Comparison of ENCODE assay signal across 24 mouse cellular contexts in the genomic region with DNA sequence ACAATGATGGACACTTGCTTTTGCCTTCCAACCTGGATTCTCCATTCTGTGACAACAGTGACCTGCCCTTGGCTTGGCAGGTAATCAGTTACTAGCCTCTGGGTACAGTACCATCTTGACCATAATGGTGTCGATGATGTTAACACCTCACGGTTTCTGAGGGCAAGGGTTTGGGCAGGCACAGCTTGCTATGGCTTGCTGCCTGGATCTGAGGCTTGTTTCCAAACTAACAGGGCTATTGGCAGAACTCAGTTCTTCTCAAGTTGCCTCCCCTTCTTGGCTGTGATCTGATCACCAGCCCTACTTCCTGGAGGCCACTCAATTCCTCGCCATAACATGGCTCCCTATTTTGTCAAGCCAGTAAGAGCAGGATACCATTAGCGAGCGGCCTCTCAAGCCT.
A peak's percentile ranks its signal among the peaks of the same experiment; 100 is the strongest.
DNase-seq lines count a peak whose midpoint lies in the region; ATAC-seq lines count a peak whose summit lies in the region.
"Had no signal": no experiment of that assay in that cellular context is flagged by ENCODE, and none has a peak within 500 bp of the region (broad histone marks: within the 10 kb centered on the region; RNA-seq: fewer than 3 reads in every experiment).

No protein-coding gene starts in this region.

- H3K27me3 ChIP-seq in forebrain, embryonic 16.5 days (replicated peaks; ENCODE audit: control insufficient read depth, insufficient read depth, low read length): no peaks in the 10 kb centered on the region
- H3K27me3 ChIP-seq: embryonic facial prominence, embryonic 12.5 days; forebrain, embryonic 12.5 days; heart, embryonic 15.5 days; hindbrain, embryonic 13.5 days had no signal

- peaks cover 6% of the 10 kb centered on the region for H3K4me1 ChIP-seq in forebrain, embryonic 16.5 days (replicated peaks; ENCODE audit: control insufficient read depth, insufficient read depth, low read length)
- H3K4me1 ChIP-seq: heart, embryonic 15.5 days; kidney, embryonic 15.5 days had no signal

- no peak overlapping the region for H3K4me3 ChIP-seq in forebrain, embryonic 16.5 days (replicated peaks; ENCODE audit: low read length)
- H3K4me3 ChIP-seq: embryonic facial prominence, embryonic 12.5 days; forebrain, embryonic 12.5 days; heart, embryonic 15.5 days; hindbrain, embryonic 13.5 days; kidney, embryonic 15.5 days; limb, embryonic 10.5 days had no signal

- no peaks in the 10 kb centered on the region for H3K36me3 ChIP-seq in forebrain, embryonic 16.5 days (ENCODE audit: control insufficient read depth, insufficient read depth)
- H3K36me3 ChIP-seq: embryonic facial prominence, embryonic 12.5 days; forebrain, embryonic 12.5 days; heart, embryonic 15.5 days; hindbrain, embryonic 13.5 days; kidney, embryonic 15.5 days; limb, embryonic 10.5 days had no signal

- no peak for ATAC-seq in forebrain, embryonic 16.5 days
- ATAC-seq: liver, postnatal 0 days; lung, postnatal 0 days had no signal

- no peak overlapping the region for H3K9ac ChIP-seq in forebrain, embryonic 16.5 days (replicated peaks; ENCODE audit: low read depth, low read length)
- H3K9ac ChIP-seq: embryonic facial prominence, embryonic 12.5 days; forebrain, embryonic 12.5 days; heart, embryonic 15.5 days; hindbrain, embryonic 13.5 days; kidney, embryonic 15.5 days; liver, postnatal 0 days had no signal

- no peaks in the 10 kb centered on the region for H3K9me3 ChIP-seq in forebrain, embryonic 16.5 days (ENCODE audit: control insufficient read depth, low read length)
- H3K9me3 ChIP-seq: embryonic facial prominence, embryonic 12.5 days; forebrain, embryonic 12.5 days; heart, embryonic 15.5 days; hindbrain, embryonic 13.5 days; kidney, embryonic 15.5 days; limb, embryonic 10.5 days had no signal

- DNase-seq in adrenal gland, adult 2 months: peak; percentile 14
- DNase-seq in adrenal gland, adult 18-20 months (ENCODE audit: low spot score in 2 of 2): no peak
- peak; percentile 82 for DNase-seq in gastrocnemius, adult 18-20 months (ENCODE audit: low spot score)
- no peak for DNase-seq in gastrocnemius, postnatal 4 days (ENCODE audit: low spot score in 2 of 2)
- peak; percentile 26 for DNase-seq in NIH3T3 (ENCODE audit: low read depth)
- peak; percentile 63 for DNase-seq in gastrocnemius, postnatal 14 days
- no peak for DNase-seq in right cerebral cortex, postnatal 4 days
- DNase-seq: cerebellum, adult 2 months; heart, postnatal 36 days; kidney, adult 11 months; layer of hippocampus, adult 9-11 months; liver; liver, postnatal 0 days; thymus, adult 2 months had no signal

- WGBS in forebrain, embryonic 16.5 days: 90% methylated on average over 5 of the region's 5 CpGs

- intact Hi-C loops in gastrocnemius, postnatal 14 days (cut with DNase I; ENCODE audit: low total_unique reads): no loop called here

- H3K27ac ChIP-seq in forebrain, embryonic 16.5 days (ENCODE audit: low read length): no peak overlapping the region
- H3K27ac ChIP-seq: embryonic facial prominence, embryonic 12.5 days; forebrain, embryonic 12.5 days; heart, embryonic 15.5 days; hindbrain, embryonic 13.5 days; kidney, embryonic 15.5 days; limb, embryonic 10.5 days; stomach, postnatal 0 days had no signal

- no peak overlapping the region for H3K4me2 ChIP-seq in forebrain, embryonic 16.5 days (ENCODE audit: low read length)
- H3K4me2 ChIP-seq: embryonic facial prominence, embryonic 12.5 days; forebrain, embryonic 12.5 days; heart, embryonic 15.5 days; hindbrain, embryonic 13.5 days; kidney, embryonic 15.5 days; midbrain, embryonic 11.5 days had no signal

Comparison
In these comparisons a context has a peak if more than half of its experiments do, and no peak if none do; other contexts are left out.
1. DNase-seq: peak in adrenal gland, adult 2 months (single experiment), gastrocnemius, adult 18-20 months (single experiment), NIH3T3 (single experiment) and gastrocnemius, postnatal 14 days (single experiment); none in adrenal gland, adult 18-20 months (0 of 2), gastrocnemius, postnatal 4 days (0 of 2) and right cerebral cortex, postnatal 4 days (single experiment).